Mouse (Mus musculus): Measurements from ENCODE around the gene Robo2. TPM values are rescaled to one million over a fixed set of nuclear protein-coding genes. Genes with fewer than 3 reads are reported as not detected.
"Not testable (repeated sequence)": the region's sequence is repeated elsewhere in the genome, so short reads cannot be mapped to it uniquely, and the experiment has no call there.

Robo2 gene
- total RNA-seq, 2 experiments from 2014 or later, result 0.17 TPM; not detected in 1

- no peak for ATAC-seq (replicated peaks; ENCODE audit: low FRiP score, poor library complexity, severe bottlenecking)
Observed at GRCm38 (mm10) chr16:74111101-74111500, 300.5 kb downstream of the Robo2 start.

GRCm38 (mm10) chr16:74104449-74104848 lies 307.2 kb downstream of the Robo2 start:
- not testable (repeated sequence) for ATAC-seq (replicated peaks; ENCODE audit: low FRiP score, poor library complexity, severe bottlenecking)

DNA sequence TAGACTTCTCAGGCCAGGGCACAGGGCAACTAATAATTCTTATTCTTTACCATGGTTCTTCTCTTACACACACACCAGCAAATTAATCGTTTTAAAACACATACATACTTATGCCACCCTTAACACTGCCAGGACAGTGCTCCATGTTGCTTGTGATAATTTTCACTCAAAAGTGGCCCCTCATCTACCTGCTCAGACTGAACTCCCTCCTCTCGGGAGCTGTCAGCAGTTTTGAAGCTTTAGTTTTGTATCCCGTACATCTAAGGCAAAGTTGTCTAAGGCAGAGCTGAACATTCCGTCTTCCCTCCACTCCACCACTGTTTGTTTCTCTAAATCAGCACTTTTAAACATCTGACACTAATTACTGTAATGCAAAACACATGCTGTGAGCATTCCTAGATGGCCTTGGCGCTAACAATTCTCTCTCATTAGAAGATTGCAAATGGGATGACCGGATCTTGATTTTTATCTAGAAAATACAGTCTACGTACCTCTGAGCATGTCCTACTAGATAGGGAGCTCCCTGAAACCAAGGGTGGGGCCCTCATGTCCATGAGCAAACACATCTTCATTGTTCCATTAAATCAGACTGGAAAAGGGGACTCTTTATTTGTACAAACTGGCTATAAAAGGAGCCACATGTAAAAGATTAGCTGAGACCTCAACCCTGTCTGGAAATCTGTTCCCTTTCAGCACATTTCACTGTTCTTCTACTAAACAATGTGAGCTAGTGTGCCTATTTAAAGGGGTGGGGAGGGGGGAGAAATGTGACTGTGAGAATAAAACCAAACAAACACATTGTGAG lies 318.4 kb downstream of the Robo2 start:
- no peak for ATAC-seq (replicated peaks; ENCODE audit: low FRiP score, poor library complexity, severe bottlenecking)

DNA sequence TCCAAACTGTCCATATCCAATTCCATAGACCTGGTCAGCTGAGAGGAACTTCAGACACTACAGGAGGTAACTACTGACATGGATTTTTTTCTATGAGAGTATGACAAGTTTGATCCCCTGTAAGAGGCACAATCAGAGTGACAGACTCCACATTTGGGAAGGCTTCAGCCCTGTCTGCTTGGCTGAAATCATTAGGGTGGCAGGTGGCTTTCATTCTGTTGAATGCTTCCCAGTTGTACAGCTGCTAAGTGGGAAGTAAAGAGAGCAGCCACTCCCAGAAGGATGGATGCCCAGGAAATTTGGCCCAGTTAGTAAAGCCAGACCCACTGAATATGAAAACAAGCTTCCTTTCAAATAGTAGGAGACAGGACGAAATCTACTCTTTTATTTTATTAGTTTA lies 321.7 kb downstream of the Robo2 start:
- ATAC-seq (replicated peaks; ENCODE audit: low FRiP score, poor library complexity, severe bottlenecking), result no peak

GRCm38 (mm10) chr16:74084188-74084587 lies 327.4 kb downstream of the Robo2 start:
- no peak for ATAC-seq (replicated peaks; ENCODE audit: low FRiP score, poor library complexity, severe bottlenecking)

DNA sequence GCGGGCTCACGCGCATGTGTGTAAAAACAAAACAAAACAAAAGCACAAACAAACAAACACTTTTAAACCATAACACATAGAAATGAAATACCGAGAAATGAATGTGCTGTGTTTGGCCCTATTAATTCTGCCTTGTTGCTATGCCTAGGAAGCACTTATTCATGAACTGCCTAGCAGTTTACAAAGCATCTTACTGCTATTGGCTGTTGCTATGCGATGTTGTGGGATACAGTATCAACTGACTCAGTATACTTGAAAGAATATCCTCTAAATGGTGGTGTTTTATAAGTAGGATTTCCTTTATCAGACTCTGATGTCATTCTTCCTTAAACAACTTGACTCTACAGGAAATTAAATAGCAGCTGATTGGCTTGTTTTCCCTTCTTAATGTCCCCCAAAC lies 339.0 kb downstream of the Robo2 start:
- no peak for ATAC-seq (replicated peaks; ENCODE audit: low FRiP score, poor library complexity, severe bottlenecking)

DNA sequence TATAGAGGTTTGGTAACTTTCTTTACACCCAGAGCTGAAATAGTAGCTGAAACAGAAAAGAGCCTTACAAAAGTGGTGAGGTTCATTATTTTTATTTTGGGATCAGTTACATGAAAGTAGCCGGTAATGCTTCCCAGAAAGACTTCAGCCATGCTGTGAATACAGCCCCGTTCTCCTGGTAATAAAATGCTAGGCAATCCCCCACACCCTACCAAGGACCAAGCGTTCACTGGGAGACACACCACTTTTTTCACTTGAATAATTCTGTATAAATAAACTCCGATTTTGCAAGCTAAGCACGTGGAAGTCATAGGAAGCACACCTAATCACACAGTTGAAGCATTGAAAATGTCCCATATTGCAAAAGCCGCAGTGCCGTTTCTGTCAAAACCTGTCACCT lies 341.0 kb downstream of the Robo2 start:
- no peak for ATAC-seq (replicated peaks; ENCODE audit: low FRiP score, poor library complexity, severe bottlenecking)

- ATAC-seq (replicated peaks; ENCODE audit: low FRiP score, poor library complexity, severe bottlenecking), result no peak
Observed at GRCm38 (mm10) chr16:74065958-74066357, 345.7 kb downstream of the Robo2 start.

- ATAC-seq (replicated peaks; ENCODE audit: low FRiP score, poor library complexity, severe bottlenecking), result no peak
Observed at GRCm38 (mm10) chr16:74061951-74062350, 349.7 kb downstream of the Robo2 start.

DNA sequence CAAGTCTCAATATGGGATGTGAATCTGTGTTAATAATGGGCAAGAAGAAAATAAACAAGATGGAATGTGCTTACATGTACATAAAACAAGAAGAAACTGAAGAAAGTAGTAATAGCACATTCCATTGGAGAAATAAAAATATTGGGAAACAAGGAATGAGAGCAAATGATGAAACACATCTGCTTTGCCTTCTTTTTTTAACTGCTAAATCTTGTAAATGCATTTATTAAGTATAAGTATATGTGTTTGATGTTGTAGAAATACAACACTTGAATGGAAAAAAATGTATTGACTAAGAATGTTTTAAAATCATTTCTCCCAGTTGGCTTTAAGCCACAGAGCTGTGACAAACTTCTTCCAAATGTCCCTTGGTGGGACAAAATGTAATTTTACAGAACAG lies 350.1 kb downstream of the Robo2 start:
- no peak for ATAC-seq (replicated peaks; ENCODE audit: low FRiP score, poor library complexity, severe bottlenecking)

DNA sequence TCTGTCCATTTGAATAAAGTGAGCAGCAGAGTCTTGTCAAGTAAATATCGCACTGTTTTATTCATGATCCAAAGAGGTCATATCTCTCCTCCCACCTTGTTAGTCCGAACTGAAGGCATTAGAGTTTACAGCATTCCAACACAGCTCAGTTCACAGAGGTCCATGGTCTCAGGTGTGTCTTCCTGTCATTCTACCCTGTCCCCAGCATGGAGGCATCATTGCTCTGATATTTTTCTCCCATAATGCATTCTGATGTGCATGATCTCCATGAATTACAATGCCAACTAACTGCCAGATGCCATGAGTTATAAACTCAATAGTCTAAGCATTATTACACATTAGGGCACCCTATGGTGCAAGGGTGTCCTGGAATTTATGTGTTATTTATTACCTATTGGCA lies 354.7 kb downstream of the Robo2 start:
- no peak for ATAC-seq (replicated peaks; ENCODE audit: low FRiP score, poor library complexity, severe bottlenecking)

DNA sequence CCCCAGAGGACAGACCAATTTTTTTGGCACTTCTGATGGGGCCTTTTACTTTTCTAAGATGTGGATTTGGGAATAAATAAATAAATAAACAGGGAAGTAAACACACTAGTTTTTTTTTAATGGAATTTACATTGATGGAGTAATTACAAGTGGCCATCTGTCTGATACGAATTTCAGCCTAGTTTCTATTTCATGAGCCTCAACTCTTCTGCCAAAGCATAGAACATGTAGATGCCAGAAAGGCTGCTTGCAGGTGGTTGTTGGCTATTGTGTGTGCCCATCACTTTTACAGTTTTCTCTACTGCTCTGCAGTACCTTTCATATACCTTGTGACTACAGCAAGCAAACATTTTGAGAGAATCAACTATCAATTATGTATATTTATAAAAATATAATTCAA lies 355.4 kb downstream of the Robo2 start:
- ATAC-seq (replicated peaks; ENCODE audit: low FRiP score, poor library complexity, severe bottlenecking), result no peak

DNA sequence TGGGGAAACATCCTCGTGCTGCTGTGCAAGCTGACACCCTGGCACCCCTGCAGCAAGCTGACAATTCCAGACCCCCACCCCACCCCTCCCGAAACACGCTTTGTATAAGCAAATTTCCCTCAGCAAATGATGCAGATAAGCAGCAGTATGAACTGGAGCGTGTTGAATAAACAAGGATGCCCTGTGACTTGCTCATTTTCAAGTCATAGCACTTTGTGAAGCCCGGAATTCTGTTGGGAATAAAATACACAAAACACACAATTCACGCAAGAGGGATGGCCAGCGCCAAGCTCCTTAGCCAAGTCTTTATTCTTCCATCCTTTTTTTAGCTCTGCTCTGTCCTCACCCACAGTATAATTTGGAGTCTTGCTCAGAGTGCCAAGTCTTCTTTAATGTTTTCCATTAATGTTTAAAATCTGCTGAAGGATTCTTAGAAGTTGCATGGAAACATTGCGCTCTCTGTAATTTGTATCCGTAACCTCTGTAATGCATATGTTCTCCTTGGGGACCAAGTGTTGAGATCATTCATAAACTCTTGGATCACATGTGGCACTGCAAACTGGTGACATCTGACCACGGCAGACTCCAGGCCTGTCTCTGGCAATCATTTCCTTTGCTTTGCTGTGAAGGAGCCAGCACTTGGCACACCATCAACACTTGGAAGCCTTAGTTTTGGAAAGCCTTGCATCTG lies 356.4 kb downstream of the Robo2 start:
- no peak for ATAC-seq (replicated peaks; ENCODE audit: low FRiP score, poor library complexity, severe bottlenecking)

GRCm38 (mm10) chr16:74049467-74049866 lies 362.2 kb downstream of the Robo2 start:
- ATAC-seq (replicated peaks; ENCODE audit: low FRiP score, poor library complexity, severe bottlenecking), result no peak

DNA sequence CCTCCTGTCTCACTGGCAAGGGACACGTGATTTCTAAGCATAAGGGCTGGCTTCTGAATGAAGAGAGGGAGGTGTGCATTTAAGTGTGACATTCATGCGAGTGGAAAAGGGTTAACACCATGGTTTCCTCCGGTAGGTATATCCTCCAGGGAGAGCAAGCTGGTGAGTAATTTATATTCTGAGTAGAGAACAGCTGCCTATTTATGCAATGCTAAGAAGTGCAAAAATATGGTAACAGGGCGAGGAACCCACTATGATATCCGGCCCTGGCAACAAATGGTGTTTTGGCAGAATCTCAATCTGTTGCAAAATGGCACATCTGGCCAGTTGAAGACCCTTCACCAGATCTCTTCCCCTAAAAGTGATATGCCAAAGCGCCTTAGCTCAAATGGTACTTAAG lies 362.6 kb downstream of the Robo2 start:
- ATAC-seq (replicated peaks; ENCODE audit: low FRiP score, poor library complexity, severe bottlenecking), result no peak

GRCm38 (mm10) chr16:74047232-74047631 lies 364.4 kb downstream of the Robo2 start:
- ATAC-seq (replicated peaks; ENCODE audit: low FRiP score, poor library complexity, severe bottlenecking), result no peak

DNA sequence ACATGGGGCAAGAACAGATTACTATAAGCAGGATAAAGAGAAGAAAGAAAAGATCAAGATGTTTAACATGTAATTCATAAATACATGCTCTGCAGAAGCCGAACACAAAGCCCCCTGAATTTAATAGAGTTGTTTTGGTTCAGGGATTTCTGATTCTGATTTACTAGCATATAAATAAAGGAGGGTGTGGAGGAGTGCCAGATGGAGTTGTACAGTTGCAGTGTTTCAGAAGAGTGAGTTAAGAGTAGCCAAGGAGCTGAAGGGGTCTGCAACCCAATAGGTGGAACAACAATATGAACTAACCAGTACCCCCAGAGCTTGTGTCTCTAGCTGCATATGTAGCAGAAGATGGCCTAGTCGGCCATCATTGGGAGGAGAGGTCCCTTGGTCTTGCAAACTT lies 370.8 kb downstream of the Robo2 start:
- not testable (repeated sequence) for ATAC-seq (replicated peaks; ENCODE audit: low FRiP score, poor library complexity, severe bottlenecking)

DNA sequence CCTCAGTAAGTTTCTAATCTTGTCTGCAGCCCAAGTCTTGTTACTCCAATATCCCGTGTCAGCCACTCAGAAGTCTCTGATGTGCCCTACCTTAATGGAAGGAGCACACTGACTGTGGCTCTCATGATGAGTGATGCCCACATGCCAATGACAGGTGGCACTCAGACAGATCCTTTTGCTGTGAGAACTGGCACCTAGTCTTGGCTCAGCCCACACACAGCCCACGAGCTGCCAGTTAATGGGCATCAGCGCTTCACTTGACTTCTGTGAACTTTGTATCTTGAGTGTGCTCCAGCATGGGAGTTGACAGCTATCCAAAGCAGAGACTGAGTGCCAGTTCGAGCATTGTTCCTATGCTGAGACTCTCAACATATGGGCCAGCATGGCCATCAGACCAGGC lies 383.8 kb downstream of the Robo2 start:
- no peak for ATAC-seq (replicated peaks; ENCODE audit: low FRiP score, poor library complexity, severe bottlenecking)

- ATAC-seq (replicated peaks; ENCODE audit: low FRiP score, poor library complexity, severe bottlenecking), result no peak
Observed at GRCm38 (mm10) chr16:74022281-74022978, 389.2 kb downstream of the Robo2 start.

GRCm38 (mm10) chr16:74005767-74006166 lies 405.9 kb downstream of the Robo2 start:
- ATAC-seq (replicated peaks; ENCODE audit: low FRiP score, poor library complexity, severe bottlenecking), result no peak

DNA sequence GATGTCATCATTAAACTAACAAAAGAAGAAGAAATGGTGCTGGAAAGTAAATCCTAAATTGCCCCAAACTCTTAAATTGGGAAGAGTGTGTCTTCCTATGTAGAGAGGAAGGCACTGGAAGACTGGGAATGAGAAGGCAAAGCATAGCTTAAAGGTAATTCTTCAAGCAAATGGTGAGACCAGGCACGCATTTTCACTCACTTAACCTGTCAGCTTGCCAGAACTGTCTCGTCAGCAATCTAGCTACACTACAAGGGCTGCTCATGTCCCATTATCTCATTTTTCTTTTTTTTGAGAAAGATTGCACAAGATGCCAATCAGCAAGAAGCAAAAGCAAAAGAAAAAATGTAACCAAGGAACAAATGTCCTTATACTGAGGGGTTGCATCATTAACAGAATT lies 410.3 kb downstream of the Robo2 start:
- ATAC-seq (replicated peaks; ENCODE audit: low FRiP score, poor library complexity, severe bottlenecking), result no peak

All from erythroblast, adult 5-6 weeks (primary cell).